Mouse (Mus musculus): ENCODE data around the gene Traip. TPM values are rescaled to one million over a fixed set of nuclear protein-coding genes. Genes with fewer than 3 reads are reported as not detected.

Traip gene
- total RNA-seq (2015) (4.9 and 9.4 TPM in 2 replicates), total RNA-seq (2017) (12.0 and 15.8 TPM in 2 replicates)

- ATAC-seq (ENCODE audit: poor library complexity, severe bottlenecking): no peak
These were observed at the start of gene Traip for GRCm38 (mm10) chr9:107949922-107950235. Gene Traip, plus strand, starts transcription at chr9:107950136.

GRCm38 (mm10) chr9:107900840-107901626, 48.9 kb upstream of the Traip start:
- no peak for ATAC-seq (ENCODE audit: poor library complexity, severe bottlenecking)

- ATAC-seq (ENCODE audit: poor library complexity, severe bottlenecking): no peak
These were observed 48.4 kb upstream of the Traip start for GRCm38 (mm10) chr9:107901627-107901914.

DNA sequence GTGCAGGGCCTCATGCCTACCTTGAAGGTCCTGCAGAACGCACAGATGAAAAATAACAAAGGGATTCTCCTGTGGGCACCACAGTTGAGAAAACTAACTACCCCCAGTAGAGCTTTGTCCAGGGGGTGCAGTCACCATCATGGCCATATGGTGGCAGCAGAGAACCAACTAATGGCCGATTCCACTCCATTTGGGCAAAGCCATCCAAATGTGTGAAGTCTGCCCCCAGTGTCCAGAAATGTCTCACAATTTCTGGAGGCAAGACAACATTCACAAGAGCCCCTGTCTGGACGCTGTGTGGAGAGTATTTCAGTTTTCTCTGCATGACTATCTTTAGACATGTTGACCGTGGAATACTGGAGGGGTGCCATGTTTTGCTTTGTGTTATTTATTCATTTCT, 45.2 kb upstream of the Traip start:
- peak; percentile 90 for ATAC-seq (ENCODE audit: poor library complexity, severe bottlenecking)

DNA sequence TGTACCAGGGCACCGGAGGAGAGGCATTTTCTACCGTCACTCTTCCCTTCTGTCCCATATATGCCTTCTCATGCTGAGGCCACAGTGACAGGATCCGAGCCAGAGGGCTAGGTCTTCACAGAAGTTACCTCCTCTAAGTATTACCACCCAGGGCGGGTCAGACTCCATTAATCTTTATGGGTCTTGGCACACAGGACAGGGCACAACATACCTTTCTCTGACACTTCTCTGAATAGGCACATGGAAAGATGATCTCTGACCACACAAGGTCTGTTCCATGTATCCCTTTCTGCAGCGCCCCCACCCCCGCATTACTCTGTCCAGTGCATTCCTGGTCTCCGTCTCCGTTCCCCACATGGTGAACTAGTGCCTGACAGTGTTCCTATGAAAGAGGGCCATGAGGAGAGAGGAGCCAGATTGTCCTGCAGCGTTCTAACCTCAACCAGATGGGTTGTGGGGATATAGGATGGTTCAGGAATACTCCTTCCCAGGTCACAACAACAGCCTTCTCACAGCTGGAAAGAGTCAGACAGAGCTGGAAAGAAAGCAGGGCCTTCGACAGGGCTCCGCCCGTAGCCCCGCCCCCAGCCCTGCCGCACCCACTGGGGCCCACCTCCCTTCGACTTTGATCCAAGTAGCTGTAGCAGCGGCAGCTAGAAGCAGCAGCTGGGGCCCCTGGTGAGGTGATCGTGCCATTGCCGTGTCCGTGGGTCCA, 43.5 kb upstream of the Traip start, which contains the start of gene Mst1r:
Mst1r (plus strand) TSS at position 622 of the 715 bp plus-strand sequence.
- ATAC-seq (ENCODE audit: poor library complexity, severe bottlenecking): no peak

- ATAC-seq (ENCODE audit: poor library complexity, severe bottlenecking): no peak
These were observed 42.8 kb upstream of the Traip start for GRCm38 (mm10) chr9:107906967-107907800.

GRCm38 (mm10) chr9:107907801-107908120, 42.2 kb upstream of the Traip start:
- ATAC-seq (ENCODE audit: poor library complexity, severe bottlenecking): no peak

DNA sequence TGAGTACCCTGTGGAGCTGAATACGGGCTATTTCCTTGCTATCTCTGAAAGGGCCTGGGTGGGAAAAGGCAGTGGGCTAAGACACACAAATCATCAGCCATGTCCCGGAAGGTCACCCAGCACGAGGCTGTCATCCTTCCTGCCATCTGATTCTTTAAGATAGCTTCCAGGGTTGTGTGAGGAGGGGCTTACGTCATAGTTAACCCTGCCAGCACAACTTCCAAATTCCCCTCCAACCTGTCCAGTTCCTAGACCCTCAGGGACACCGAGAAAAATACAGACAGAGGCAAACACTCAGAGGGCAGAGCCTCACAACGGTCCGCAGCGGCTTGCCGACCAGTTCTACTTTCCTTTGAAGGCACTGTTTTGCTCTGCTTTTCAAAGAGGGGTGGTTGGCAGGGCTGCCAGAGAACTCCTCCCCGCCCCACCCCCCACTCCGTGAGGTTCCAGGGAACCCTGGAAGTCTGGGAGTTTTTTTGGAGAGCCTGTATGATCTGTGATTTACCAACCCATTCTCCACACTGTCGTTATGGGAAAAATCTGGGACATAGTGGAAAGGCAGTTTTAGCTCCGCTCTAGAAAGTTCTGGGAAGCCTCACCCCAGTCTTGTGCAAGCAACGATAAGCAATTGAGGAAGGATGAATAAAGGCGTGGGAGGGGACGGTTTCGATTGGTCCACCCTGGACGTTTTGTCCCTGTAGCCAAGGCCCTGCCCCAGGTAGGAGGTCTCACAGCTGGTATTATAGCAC, 41.4 kb upstream of the Traip start:
- ATAC-seq (ENCODE audit: poor library complexity, severe bottlenecking): peak; percentile 55

GRCm38 (mm10) chr9:107910025-107910769, 39.7 kb upstream of the Traip start:
- no peak for ATAC-seq (ENCODE audit: poor library complexity, severe bottlenecking)

DNA sequence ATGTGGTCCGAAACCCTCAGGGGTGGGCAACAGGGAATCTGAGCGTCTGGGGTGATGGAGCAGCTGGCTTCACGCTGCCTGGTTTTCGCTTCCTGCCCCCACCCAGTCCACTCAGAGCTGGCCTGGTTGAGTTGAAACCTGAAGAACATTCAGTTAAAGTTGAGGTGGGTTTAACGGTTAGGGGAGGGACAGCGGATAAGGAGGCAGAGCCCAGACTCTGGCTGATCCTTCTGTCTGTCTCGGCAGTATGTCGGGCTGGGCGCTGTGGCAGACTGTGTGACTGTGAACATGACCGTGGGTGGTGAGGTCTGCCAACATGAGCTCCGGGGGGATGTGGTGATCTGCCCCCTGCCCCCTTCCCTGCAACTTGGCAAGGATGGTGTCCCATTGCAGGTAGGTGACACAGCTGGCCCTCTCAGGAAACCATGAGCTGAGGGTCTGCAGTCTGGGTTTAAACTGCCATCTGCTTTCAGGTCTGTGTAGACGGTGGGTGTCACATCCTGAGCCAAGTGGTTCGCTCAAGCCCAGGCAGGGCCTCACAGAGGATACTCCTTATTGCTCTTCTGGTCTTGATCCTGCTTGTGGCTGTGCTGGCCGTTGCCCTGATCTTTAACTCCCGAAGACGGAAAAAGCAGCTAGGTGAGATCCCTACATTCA, 35.0 kb upstream of the Traip start:
- no peak for ATAC-seq (ENCODE audit: poor library complexity, severe bottlenecking)

GRCm38 (mm10) chr9:107917895-107918608, 31.9 kb upstream of the Traip start:
- no peak for ATAC-seq (ENCODE audit: poor library complexity, severe bottlenecking)

DNA sequence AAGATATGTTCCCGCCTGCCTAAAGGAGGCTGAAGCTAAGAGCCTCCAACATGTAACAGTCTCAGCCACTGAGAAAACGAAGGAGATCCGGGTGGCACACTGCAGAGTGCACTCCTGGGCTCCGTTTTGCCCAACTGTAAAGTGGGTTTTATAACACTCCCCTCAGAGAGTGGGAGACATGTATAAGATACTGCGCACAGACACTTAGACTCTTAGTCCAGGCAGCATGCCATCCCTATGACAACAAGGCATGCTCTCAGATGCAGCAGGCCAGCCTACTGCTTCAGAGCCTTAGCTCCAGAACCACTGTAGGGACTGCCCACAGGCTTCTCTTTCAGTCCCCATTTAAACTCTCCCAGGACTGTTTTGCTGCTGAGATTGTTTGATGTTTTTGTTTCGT, 31.1 kb upstream of the Traip start:
- no peak for ATAC-seq (ENCODE audit: poor library complexity, severe bottlenecking)

GRCm38 (mm10) chr9:107919441-107919840, 30.5 kb upstream of the Traip start:
- ATAC-seq (ENCODE audit: poor library complexity, severe bottlenecking): no peak

- ATAC-seq (ENCODE audit: poor library complexity, severe bottlenecking): peak; percentile 82
These were observed 26.9 kb upstream of the Traip start for GRCm38 (mm10) chr9:107923021-107923420.

DNA sequence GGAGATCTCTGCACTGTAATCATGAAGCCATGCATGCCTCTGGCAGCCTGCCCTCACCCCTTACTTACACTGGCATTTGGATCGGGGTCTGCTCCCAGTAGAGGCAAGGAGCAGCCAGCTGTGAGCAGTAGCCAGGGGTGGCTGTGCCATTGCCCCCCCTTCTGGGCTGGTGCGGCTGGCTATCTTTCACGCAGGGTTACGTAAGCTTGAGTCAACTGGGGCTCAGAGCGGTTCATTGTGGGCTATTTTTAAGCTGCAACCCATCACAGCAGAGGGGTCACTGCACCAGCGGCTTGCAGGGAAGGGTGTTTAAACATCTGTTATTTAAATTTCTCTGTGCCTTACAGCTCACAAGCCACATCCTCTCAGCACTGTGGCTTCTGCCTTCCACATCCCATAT, 26.0 kb upstream of the Traip start:
- peak; percentile 42; the same call in 1 of the 2 replicates for ATAC-seq (ENCODE audit: poor library complexity, severe bottlenecking)

- no peak for ATAC-seq (ENCODE audit: poor library complexity, severe bottlenecking)
These were observed 24.7 kb upstream of the Traip start for GRCm38 (mm10) chr9:107925251-107925650.

- no peak for ATAC-seq (ENCODE audit: poor library complexity, severe bottlenecking)
These were observed 23.0 kb upstream of the Traip start for GRCm38 (mm10) chr9:107926920-107927420.

DNA sequence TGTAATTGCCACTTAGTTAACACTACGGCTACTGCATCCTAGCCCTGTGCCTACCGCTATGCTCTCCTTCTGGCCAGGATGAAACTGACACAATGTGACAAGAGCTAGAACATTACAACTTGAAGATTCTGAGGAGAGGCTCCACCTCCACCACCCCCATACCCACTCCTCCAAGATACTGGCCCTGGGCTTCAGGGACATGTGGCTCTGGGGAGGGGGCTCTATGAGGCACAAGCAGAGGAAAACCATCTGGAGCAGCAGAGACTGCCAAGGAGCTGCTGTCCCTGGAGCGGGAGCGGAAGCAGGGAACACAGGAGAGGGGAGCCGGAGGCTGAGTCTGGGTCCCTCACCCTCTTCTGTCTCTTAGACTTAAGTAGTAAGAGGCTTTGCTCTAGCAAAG, 22.2 kb upstream of the Traip start:
- ATAC-seq (ENCODE audit: poor library complexity, severe bottlenecking): no peak

DNA sequence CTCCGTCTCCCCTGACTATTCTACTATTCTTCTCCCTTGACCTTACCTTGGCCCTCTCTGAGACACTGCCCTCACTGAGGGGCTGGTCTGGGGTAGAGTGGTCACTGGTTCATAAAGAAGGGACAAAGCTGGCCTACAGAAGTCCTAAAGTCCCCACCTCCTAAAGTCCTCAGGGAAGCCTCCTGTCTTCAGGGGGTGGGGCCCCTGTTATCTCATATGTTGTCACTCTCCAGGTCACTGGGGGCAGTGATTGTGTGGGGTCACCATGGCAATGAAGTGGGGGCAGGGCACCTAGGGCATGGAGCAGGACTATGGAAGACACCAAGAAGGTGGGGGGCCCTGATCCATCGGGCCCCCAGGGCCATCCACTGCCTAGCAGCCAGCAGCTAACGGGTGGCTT, 21.8 kb upstream of the Traip start, which contains the start of gene Actl11:
Actl11 (plus strand) TSS at position 301 of the 400 bp plus-strand sequence.
- ATAC-seq (ENCODE audit: poor library complexity, severe bottlenecking): no peak

Measured in megakaryocyte, adult 5-6 weeks (primary cell).